Mouse (Mus musculus) spleen, adult 2 months (tissue): ENCODE data around the gene Pkd2. TPM values are rescaled to one million over a fixed set of nuclear protein-coding genes. Genes with fewer than 3 reads are reported as not detected.
"Not testable (repeated sequence)": the region's sequence is repeated elsewhere in the genome, so short reads cannot be mapped to it uniquely, and the experiment has no call there.

Source experiments
- DNase-seq, 2 experiments: peaks; one replicate each; pipeline versions ENCODE4 v3.0.0 to v3.0.0-alpha.2; 2012 to 2021; ENCODE audit warnings: low spot score in 2 of 2, low read depth in 1 of 2
- H3K27ac ChIP-seq: fragments of 200-500 bp; 2 replicates; pipeline ENCODE4 v1.5.1; 2012; ENCODE audit warnings: low read length, inconsistent platforms; ENCODE audit not compliant: insufficient read depth
- H3K27me3 ChIP-seq: fragments of 200-500 bp; 2 replicates; pipeline ENCODE4 v1.6.1; 2012; ENCODE audit warnings: mild to moderate bottlenecking, moderate library complexity, low read length, inconsistent platforms; ENCODE audit not compliant: control insufficient read depth, insufficient read depth
- H3K36me3 ChIP-seq: fragments of 200-500 bp; 2 replicates; pipeline ENCODE4 v1.6.1; 2012; ENCODE audit warnings: mild to moderate bottlenecking, low read length, inconsistent platforms; ENCODE audit not compliant: control insufficient read depth, insufficient read depth
- H3K4me1 ChIP-seq: fragments of 200-500 bp; 2 replicates; pipeline ENCODE4 v1.6.1; 2011; ENCODE audit warnings: inconsistent platforms; ENCODE audit not compliant: control insufficient read depth, insufficient read depth, insufficient read length
- H3K4me3 ChIP-seq: fragments of 200-500 bp; 2 replicates; pipeline ENCODE4 v1.5.1; 2011; ENCODE audit warnings: mild to moderate bottlenecking, inconsistent platforms; ENCODE audit not compliant: insufficient read depth, insufficient read length; ENCODE audit errors: extremely low read depth
- CTCF ChIP-seq: fragments of 200-500 bp; IDR thresholded peaks from 2 replicates; pipeline ENCODE4 v1.5.1; 2011; ENCODE audit warnings: mild to moderate bottlenecking, inconsistent platforms; ENCODE audit not compliant: insufficient read depth, insufficient read length, insufficient replicate concordance; ENCODE audit errors: extremely low read depth
- POLR2A ChIP-seq: fragments of 200-500 bp; IDR thresholded peaks from 2 replicates; pipeline ENCODE4 v1.6.1; 2011; ENCODE audit warnings: low read depth, low read length, inconsistent platforms
- WGBS: fragments of 180-500 bp; shearing (Covaris S2); methylation state at CpG from one replicate; pipeline ENCODE4 v1.1.7; 2018; 5-methylcytosine and 5-hydroxymethylcytosine counted together
- polyA plus RNA-seq: library from polyadenylated mRNA; depleted of rRNA; stranded (reverse); fragments of >200 nt; gene quantifications from 2 replicates; pipeline ENCODE4 v1.2.3, GENCODE M21; 2012

The Pkd2 gene
- polyA plus RNA-seq, 1 experiment = 5.3 TPM

DNA sequence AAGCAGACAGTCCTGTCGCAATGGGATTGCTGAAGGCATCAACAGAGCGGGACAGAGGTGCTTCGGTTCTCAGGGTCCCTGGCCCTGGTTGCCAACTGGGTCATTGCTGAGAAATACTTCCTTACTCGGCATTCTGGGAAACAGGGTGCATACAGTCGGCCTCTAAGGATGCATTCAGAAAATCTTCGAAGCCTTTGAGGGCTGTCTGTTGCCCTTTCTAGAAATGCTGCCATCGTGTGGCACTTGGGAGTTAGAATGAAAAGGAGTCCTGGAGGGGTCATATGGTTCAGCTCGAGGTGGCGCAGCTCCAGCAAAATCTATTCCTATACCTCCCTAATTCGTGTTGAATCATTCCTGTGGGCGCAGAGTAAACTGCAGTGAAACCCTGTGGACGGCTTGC lies 26.4 kb upstream of the Pkd2 start:
- Histone ChIP-seq H3K27me3 (no peaks in the 10 kb centered on the region), H3K27ac (no peak overlapping the region), H3K4me1 (peaks cover 2% of the 10 kb centered on the region; the same call in 1 of the 2 replicates), H3K36me3 (no peaks in the 10 kb centered on the region), H3K4me3 (no peak overlapping the region)
- DNase-seq = peak in 1 of 2 experiments; percentile 6
- WGBS = 36% methylated on average over 12 of the region's 12 CpGs
- no peak for TF ChIP-seq POLR2A
- TF ChIP-seq CTCF = no peak

DNA sequence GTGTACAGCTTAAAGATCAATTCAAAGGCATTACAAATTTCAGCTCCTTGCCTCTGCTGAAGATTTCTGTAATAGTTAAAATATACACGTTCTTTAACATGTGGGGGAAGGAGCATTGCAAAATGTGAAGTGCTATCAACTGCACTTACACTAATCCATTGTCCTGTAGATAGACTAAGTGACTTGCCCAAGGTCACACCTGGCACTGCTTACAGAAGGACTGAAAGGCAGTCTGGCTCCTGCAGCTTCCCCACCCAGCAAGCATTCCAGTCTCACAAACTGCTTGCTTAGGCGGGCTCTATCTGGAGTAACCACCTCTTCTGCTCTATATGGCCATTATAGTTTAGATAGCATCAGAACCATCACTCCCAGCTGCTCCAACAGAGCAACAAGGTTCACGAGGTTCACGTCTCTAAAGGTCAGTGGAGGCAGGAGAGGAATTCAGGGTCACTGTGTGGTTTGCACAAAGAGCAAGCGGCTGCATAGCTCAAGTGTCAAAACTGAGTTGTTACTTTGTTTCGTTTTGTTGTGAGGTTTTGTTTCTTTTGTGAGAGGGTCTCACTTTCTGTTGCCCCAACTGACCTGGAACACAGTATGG lies 25.2 kb upstream of the Pkd2 start:
- Histone ChIP-seq H3K4me1 (peaks cover 2% of the 10 kb centered on the region; the same call in 1 of the 2 replicates), H3K27me3 (no peaks in the 10 kb centered on the region), H3K36me3 (no peaks in the 10 kb centered on the region), H3K4me3 (no peak overlapping the region), H3K27ac (no peak overlapping the region)
- 47% methylated on average over 6 of the region's 6 CpGs for WGBS
- TF ChIP-seq POLR2A = no peak
- no peak for TF ChIP-seq CTCF
- DNase-seq = no peak

DNA sequence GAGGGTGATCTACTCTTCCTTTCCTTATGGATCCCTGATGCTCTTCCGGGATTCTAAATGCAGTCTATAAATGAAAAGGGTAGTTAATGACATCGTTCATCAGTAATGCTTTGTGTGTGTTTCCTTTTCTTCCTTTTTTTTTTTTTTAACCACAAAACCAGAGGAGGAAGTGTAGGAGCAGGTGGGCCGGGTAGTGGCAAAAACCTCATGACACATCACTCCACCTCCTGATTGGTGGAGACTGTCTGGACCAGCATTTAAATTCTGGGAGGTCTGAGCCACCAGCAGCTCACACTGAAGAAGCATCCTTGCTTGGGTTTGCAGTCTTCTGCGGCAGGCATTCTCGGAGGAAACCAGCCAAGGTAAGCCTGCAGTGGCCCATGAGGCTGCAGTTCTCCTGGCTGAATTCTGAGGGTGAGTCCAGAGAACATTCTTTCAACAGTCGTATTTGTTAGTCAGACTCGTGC lies 24.4 kb upstream of the Pkd2 start, which contains the start of gene Spp1:
Spp1 (plus strand) TSS at position 284 of the 467 bp plus-strand sequence.
- H3K4me1 ChIP-seq = peaks cover 2% of the 10 kb centered on the region; the same call in 1 of the 2 replicates
- DNase-seq = no peak
- no peaks in the 10 kb centered on the region for H3K36me3 ChIP-seq
- no peaks in the 10 kb centered on the region for H3K27me3 ChIP-seq
- H3K4me3 ChIP-seq = no peak within 1 kb of the TSS
- no peak within 1 kb of the TSS for H3K27ac ChIP-seq
- no peak for TF ChIP-seq POLR2A
- no peak for TF ChIP-seq CTCF
- 4% methylated on average over 7 of the region's 7 CpGs for WGBS

DNA sequence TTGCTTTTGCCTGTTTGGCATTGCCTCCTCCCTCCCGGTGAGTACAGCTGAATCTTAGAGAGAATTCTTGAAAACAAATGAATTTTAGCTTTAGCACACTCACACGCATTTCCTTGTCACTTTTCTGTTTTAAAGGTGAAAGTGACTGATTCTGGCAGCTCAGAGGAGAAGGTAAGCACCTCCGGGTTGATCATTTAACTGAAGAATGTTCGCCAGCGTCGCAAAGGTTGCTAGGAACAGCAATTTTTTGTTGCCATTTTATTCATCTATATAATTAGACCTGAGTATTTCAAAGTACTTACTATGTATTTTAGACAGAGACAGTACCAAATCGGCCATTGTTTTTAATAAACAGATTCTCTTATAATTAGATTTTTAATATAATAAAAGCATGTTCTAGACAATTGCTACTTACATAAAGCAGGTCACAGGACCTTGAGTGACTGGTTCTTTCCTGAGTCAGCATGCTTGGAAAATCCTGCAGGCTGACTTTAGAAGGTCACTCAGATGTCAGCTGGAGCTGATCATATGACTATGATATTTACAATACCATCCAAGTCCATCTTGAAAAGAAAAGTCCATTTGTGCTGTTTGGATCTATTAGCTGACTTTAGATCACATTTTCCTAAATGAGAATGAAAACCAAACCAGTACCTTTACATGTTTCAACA lies 22.7 kb upstream of the Pkd2 start:
- DNase-seq = no peak
- Histone ChIP-seq H3K4me3 (no peak overlapping the region), H3K36me3 (no peaks in the 10 kb centered on the region), H3K27ac (no peak overlapping the region), H3K27me3 (no peaks in the 10 kb centered on the region), H3K4me1 (peaks cover 2% of the 10 kb centered on the region; the same call in 1 of the 2 replicates)
- TF ChIP-seq CTCF (no peak), POLR2A (no peak)
- 89% methylated on average over 7 of the region's 7 CpGs for WGBS

DNA sequence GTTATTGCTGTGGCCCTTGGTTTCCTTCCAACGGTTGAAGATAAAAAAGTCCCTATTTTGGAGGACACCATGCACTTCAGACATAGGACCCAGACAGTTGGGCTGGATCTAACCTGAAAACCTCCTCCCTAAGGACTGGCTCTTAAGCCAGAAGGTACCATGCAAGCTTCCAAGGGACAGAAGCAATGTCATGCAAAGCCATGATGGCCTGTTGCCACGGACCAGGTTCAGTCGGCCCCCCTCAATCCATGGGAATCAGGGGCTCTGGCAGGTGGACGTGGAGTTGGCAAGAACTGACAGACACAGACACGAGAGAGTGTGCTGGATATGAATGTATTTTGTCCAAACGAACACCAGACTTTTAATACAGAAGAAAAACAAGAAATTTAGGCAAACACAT lies 16.9 kb upstream of the Pkd2 start:
- no peak overlapping the region for H3K4me3 ChIP-seq
- no peak for DNase-seq
- H3K27me3 ChIP-seq = no peaks in the 10 kb centered on the region
- TF ChIP-seq CTCF (no peak), POLR2A (no peak)
- WGBS = 84% methylated on average over 6 of the region's 6 CpGs
- H3K36me3 ChIP-seq = no peaks in the 10 kb centered on the region
- no peaks in the 10 kb centered on the region for H3K4me1 ChIP-seq
- H3K27ac ChIP-seq = no peak overlapping the region

DNA sequence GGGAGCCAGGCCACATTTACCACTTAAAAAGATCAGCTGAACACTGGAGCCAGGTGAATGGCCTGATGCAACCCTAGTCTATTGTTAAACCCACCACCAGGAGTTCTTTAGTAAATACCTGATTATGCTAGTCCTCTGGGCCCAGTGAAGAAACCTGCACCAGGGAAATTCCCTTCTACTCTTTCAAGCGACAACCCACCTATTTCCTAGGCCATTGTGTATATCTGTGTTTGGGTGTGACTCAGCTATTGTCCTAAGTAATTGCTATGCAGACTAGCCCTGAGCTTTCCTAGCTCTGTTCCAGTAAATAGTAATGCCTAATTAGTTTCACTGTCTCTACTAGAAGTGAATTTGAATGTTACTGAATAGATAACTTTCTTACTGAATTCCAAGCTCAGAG lies 16.4 kb upstream of the Pkd2 start:
- WGBS = 91% methylated on average over 1 of the region's 1 CpGs
- Histone ChIP-seq H3K27me3 (no peaks in the 10 kb centered on the region), H3K4me3 (no peak overlapping the region), H3K4me1 (no peaks in the 10 kb centered on the region), H3K36me3 (no peaks in the 10 kb centered on the region), H3K27ac (no peak overlapping the region)
- no peak for TF ChIP-seq CTCF
- TF ChIP-seq POLR2A = no peak
- DNase-seq = no peak

DNA sequence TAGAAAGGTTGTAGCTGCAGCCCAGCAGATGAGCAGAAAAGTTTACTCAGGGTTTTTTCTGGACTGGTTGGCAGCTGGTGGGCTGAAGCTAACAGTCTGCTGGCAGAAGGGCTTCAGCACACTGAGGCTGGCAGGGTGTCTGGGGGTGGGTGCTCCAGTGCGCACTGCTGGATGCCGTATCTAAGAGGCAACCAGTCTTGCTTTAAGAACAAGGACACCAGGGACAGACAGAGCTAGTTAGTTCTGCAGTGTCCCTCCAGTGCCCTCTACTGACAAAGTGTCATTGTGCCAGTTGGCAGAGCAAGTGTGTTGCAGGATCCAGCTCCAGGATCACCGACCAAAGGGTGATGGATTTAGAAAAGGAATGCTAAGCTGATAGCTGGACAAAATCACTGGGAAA lies 13.1 kb upstream of the Pkd2 start:
- WGBS = 6% methylated on average over 3 of the region's 3 CpGs
- TF ChIP-seq POLR2A = no peak
- TF ChIP-seq CTCF = peak; percentile 27; the same call in 1 of the 2 replicates
- no peaks in the 10 kb centered on the region for H3K4me1 ChIP-seq
- no peak overlapping the region for H3K4me3 ChIP-seq
- H3K36me3 ChIP-seq = no peaks in the 10 kb centered on the region
- peak in 1 of 2 experiments; percentile 13 for DNase-seq
- H3K27me3 ChIP-seq = no peaks in the 10 kb centered on the region
- H3K27ac ChIP-seq = no peak overlapping the region

DNA sequence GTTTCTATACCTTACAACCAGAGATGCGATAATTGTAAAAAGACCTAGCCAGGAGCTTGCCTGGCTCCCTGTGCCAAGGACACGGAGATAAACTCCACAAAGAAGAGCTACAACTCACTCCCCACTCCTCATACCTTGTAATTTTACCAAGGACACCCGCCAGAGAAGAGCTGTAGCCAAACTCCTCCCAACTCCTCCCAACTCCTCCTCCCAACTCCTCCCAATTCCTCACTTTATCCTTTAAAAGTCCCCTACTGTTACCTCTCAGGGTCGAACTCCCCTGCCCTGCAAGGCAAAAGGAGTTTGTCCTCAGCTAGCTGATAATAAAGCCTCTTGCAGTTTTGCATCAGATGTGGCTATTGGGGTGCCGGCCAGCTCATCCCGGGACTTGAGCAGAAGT lies 10.9 kb upstream of the Pkd2 start:
- H3K4me3 ChIP-seq, H3K36me3 ChIP-seq, H3K27ac ChIP-seq, H3K27me3 ChIP-seq, DNase-seq, H3K4me1 ChIP-seq: not testable (repeated sequence)
- WGBS = 49% methylated on average over 6 of the region's 6 CpGs
